Mouse (Mus musculus): ENCODE results near the gene Vmn1r1.

- TF ChIP-seq CTCF (IDR thresholded peaks at IDR 0.05; ENCODE audit: low read depth, low read length) (no peak), POLR2A (IDR thresholded peaks at IDR 0.05; ENCODE audit: borderline replicate concordance, low read depth, low read length) (no peak)
Measured at GRCm38 (mm10) chr1:182115651-182116408, 48.5 kb downstream of the Vmn1r1 start.
